Mouse (Mus musculus) intestine, postnatal 0 days (tissue): ENCODE measurements around the gene Rab24. TPM values are rescaled to one million over a fixed set of nuclear protein-coding genes. Genes with fewer than 3 reads are reported as not detected.
A peak's percentile ranks its signal among the peaks of the same experiment; 100 is the strongest.

Experiments used
- ATAC-seq: fragments of 200-750 bp; cut with Nextera tagmentation; 2 replicates; pipeline ENCODE4 v1.8.0; 2017; ENCODE audit warnings: mild to moderate bottlenecking, moderate TSS enrichment, moderate library complexity
- H3K27ac ChIP-seq: fragments of 300-500 bp; sonication (generic); 2 replicates; pipeline ENCODE4 v1.5.1; 2014; ENCODE audit warnings: mild to moderate bottlenecking, low read depth, low read length, moderate library complexity
- H3K27me3 ChIP-seq: fragments of 300-500 bp; sonication (generic); replicated peaks from 2 replicates; pipeline ENCODE4 v1.6.1; 2014; ENCODE audit warnings: low read length, mixed read lengths; ENCODE audit not compliant: control insufficient read depth, insufficient read depth
- H3K36me3 ChIP-seq: fragments of 300-500 bp; sonication (generic); 2 replicates; pipeline ENCODE4 v1.6.1; 2014; ENCODE audit warnings: mild to moderate bottlenecking, moderate library complexity; ENCODE audit not compliant: control insufficient read depth, insufficient read depth
- H3K4me1 ChIP-seq: fragments of 300-500 bp; sonication (generic); replicated peaks from 2 replicates; pipeline ENCODE4 v1.6.1; 2014; ENCODE audit warnings: antibody characterized with exemption, low read length, mixed read lengths; ENCODE audit not compliant: control insufficient read depth, insufficient read depth
- H3K4me2 ChIP-seq: fragments of 300-500 bp; sonication (generic); replicated peaks from 2 replicates; pipeline ENCODE4 v1.6.1; 2014; ENCODE audit warnings: low read depth, mild to moderate bottlenecking, moderate library complexity
- H3K4me3 ChIP-seq: fragments of 300-500 bp; sonication (generic); 2 replicates; pipeline ENCODE4 v1.5.1; 2014; ENCODE audit warnings: low read depth, low read length
- H3K9ac ChIP-seq: fragments of 300-500 bp; sonication (generic); 2 replicates; pipeline ENCODE4 v1.6.1; 2014; ENCODE audit warnings: mild to moderate bottlenecking, low read depth, low read length
- H3K9me3 ChIP-seq: fragments of 300-500 bp; sonication (generic); 2 replicates; pipeline ENCODE4 v1.6.1; 2016; ENCODE audit warnings: mixed run types; ENCODE audit not compliant: control insufficient read depth
- CTCF ChIP-seq: sonication (generic); IDR thresholded peaks from 2 replicates; pipeline ENCODE4 v1.5.1; 2016; ENCODE audit warnings: low read depth, mild to moderate bottlenecking, control low read depth, antibody characterized with exemption, moderate library complexity
- WGBS: fragments of 180-500 bp; shearing (Covaris S2); extraction: QIAGEN DNeasy Blood & Tissue Kit; methylation state at CpG from one replicate; pipeline ENCODE4 v1.1.7; 2014; 5-methylcytosine and 5-hydroxymethylcytosine counted together
- polyA plus RNA-seq: library from polyadenylated mRNA; unstranded; fragments of >200 nt; fragmentation: Nextera tagmentation; extraction: Ambion mirVana; gene quantifications from 2 replicates; pipeline ENCODE4 v1.2.1, GENCODE M21; 2015

Rab24 gene
- polyA plus RNA-seq, 1 experiment from 2014 or later, result 142 TPM

- Histone ChIP-seq H3K36me3 (peaks cover 29% of the 10 kb centered on the region), H3K4me3 (no peak overlapping the region), H3K9me3 (no peaks in the 10 kb centered on the region), H3K4me1 (peaks cover 10% of the 10 kb centered on the region), H3K4me2 (no peak overlapping the region), H3K27ac (no peak overlapping the region), H3K9ac (no peak overlapping the region), H3K27me3 (no peaks in the 10 kb centered on the region)
- no peak for ATAC-seq
- TF ChIP-seq CTCF, result no peak
- 64% methylated on average over 11 of the region's 11 CpGs for WGBS
Measured at GRCm38 (mm10) chr13:55325596-55325995, 3.9 kb upstream of the Rab24 start.

DNA sequence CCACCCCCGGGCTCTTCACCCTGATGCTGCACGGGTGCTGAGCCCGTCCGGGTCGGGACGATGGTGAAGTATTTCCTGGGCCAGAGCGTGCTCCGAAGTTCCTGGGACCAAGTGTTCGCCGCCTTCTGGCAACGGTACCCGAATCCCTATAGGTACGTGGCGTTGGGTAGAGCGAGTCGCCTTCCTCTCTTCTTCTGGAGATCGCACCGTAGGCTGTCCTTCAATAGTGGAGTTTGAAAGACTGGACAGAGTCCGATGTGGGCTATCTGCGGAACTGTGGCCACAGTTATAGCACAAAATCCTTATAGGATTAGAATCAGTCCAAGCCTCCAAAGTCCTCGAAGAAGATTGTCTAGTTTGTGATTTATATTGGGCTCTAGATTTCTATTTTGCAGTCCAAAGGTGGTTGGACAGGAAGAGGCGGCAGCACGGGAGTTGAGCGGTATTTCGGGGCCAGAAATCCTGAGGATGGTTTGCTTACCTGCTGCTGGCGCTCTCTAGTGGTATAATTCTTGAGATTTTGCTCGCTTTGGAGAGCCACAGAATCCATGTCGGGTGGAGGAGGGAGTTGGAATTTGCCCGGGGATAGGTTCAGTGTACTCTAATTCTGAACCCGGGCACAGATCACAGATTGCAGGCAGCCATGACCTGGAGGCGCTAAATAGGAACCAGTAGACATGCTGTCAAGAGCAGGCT, 532 bp upstream of the Rab24 start:
- WGBS, result under 1% methylated on average over 31 of the region's 31 CpGs
- Histone ChIP-seq H3K9ac (peak overlapping the region; percentile 85), H3K9me3 (no peaks in the 10 kb centered on the region), H3K36me3 (peaks cover 43% of the 10 kb centered on the region), H3K4me1 (peaks cover 4% of the 10 kb centered on the region; the same call in 1 of the 2 replicates), H3K4me2 (peak overlapping the region; percentile 82), H3K27ac (peak overlapping the region; percentile 93), H3K27me3 (no peaks in the 10 kb centered on the region), H3K4me3 (peak overlapping the region; percentile 70)
- ATAC-seq, result peak; percentile 44
- TF ChIP-seq CTCF, result peak; percentile 75

DNA sequence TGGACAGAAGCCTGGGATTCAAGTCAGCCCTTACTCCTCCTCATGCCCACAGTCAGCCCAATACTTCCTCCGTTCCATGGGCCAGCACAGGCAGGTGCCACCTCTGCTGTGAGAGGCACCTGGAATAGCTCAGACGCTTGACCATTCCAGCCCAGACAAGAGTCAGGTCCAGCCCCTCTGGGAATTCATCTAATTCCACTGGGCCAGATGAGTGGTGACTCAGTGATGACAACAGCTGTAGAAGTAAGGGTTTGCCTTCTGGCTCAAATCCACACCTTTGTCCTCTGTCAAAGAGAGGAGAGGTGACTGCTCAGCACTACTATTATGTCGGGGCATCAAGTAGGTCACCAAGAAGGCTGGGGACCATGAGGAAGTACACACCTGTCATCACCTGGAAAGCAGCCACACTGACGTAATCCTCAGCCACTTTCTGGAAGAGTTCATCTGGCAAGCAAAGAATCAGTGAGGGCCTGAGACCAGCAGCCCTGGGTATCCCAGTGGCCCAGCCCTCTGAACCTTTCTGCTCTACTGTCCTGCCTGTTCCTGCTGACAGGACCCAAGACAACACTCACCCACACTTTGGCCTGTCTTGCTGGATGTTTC, 1.7 kb downstream of the Rab24 start, which contains the start of gene Prelid1:
Gene Prelid1 (plus strand): TSS at position 570 of the 603 bp plus-strand sequence.
- Histone ChIP-seq H3K4me1 (peaks cover 4% of the 10 kb centered on the region; the same call in 1 of the 2 replicates), H3K27ac (peak within 1 kb of the TSS; percentile 93), H3K27me3 (no peaks in the 10 kb centered on the region), H3K9me3 (no peaks in the 10 kb centered on the region), H3K36me3 (peaks cover 29% of the 10 kb centered on the region), H3K4me2 (peak within 1 kb of the TSS; percentile 82), H3K4me3 (peak within 1 kb of the TSS; percentile 70), H3K9ac (peak within 1 kb of the TSS; percentile 85)
- TF ChIP-seq CTCF, result no peak
- ATAC-seq, result no peak; the same call in 1 of the 2 replicates
- 63% methylated on average over 4 of the region's 4 CpGs for WGBS

GRCm38 (mm10) chr13:55318351-55318750, 3.4 kb downstream of the Rab24 start:
- peaks cover 4% of the 10 kb centered on the region; the same call in 1 of the 2 replicates for H3K4me1 ChIP-seq
- peaks cover 31% of the 10 kb centered on the region for H3K36me3 ChIP-seq
- H3K27me3 ChIP-seq, result no peaks in the 10 kb centered on the region
- H3K27ac ChIP-seq, result 0 out of 2 replicates have a peak overlapping the region, but pooled peaks have one; percentile 5
- no peak for TF ChIP-seq CTCF
- no peak for ATAC-seq
- no peaks in the 10 kb centered on the region for H3K9me3 ChIP-seq
- no peak overlapping the region for H3K9ac ChIP-seq
- WGBS, result 82% methylated on average over 3 of the region's 3 CpGs
- H3K4me2 ChIP-seq, result no peak overlapping the region
- no peak overlapping the region for H3K4me3 ChIP-seq

- ATAC-seq, result peak; percentile 90
- TF ChIP-seq CTCF, result no peak
- Histone ChIP-seq H3K4me3 (no peak overlapping the region), H3K36me3 (peaks cover 62% of the 10 kb centered on the region), H3K9me3 (no peaks in the 10 kb centered on the region), H3K27ac (peak overlapping the region; percentile 87), H3K9ac (no peak overlapping the region), H3K27me3 (no peaks in the 10 kb centered on the region), H3K4me1 (no peaks in the 10 kb centered on the region), H3K4me2 (no peak overlapping the region)
- 64% methylated on average over 2 of the region's 2 CpGs for whole genome bisulfite sequencing
Measured at GRCm38 (mm10) chr13:55314891-55315412, 6.8 kb downstream of the Rab24 start.

- H3K4me1 ChIP-seq, result no peaks in the 10 kb centered on the region
- peaks cover 54% of the 10 kb centered on the region for H3K36me3 ChIP-seq
- WGBS, result 87% methylated on average over 9 of the region's 9 CpGs
- no peak overlapping the region for H3K4me2 ChIP-seq
- H3K9me3 ChIP-seq, result no peaks in the 10 kb centered on the region
- no peaks in the 10 kb centered on the region for H3K27me3 ChIP-seq
- no peak overlapping the region for H3K9ac ChIP-seq
- no peak for TF ChIP-seq CTCF
- peak overlapping the region; percentile 35; the same call in 1 of the 2 replicates for H3K27ac ChIP-seq
- H3K4me3 ChIP-seq, result no peak overlapping the region
- ATAC-seq, result no peak
Measured at GRCm38 (mm10) chr13:55313051-55313450, 8.7 kb downstream of the Rab24 start.
